Mouse (Mus musculus): ENCODE data around the gene Rfng. TPM values are rescaled to one million over a fixed set of nuclear protein-coding genes. Genes with fewer than 3 reads are reported as not detected.
A peak's percentile ranks its signal among the peaks of the same experiment; 100 is the strongest.

Gene Rfng
- polyA plus RNA-seq, 1 experiment: 98.9 TPM

GRCm38 (mm10) chr11:120760236-120760635 is 23.8 kb downstream of the Rfng start:
- H3K4me1 ChIP-seq (ENCODE audit: control insufficient read depth, insufficient read depth, low read length): no peaks in the 10 kb centered on the region
- no peak overlapping the region for H3K4me3 ChIP-seq (ENCODE audit: insufficient read depth, low read length)
- TF ChIP-seq CTCF (IDR thresholded peaks at IDR 0.05; ENCODE audit: extremely low read depth, insufficient read depth, low read length): no peak
- TF ChIP-seq POLR2A (IDR thresholded peaks at IDR 0.05; ENCODE audit: extremely low read depth, insufficient read depth, low read length): no peak
- no peak overlapping the region for H3K27ac ChIP-seq (ENCODE audit: insufficient read depth, low read length)

GRCm38 (mm10) chr11:120751606-120752005 is 32.4 kb downstream of the Rfng start:
- Histone ChIP-seq H3K4me1 (ENCODE audit: control insufficient read depth, insufficient read depth, low read length) (no peaks in the 10 kb centered on the region), H3K27ac (ENCODE audit: insufficient read depth, low read length) (no peak overlapping the region), H3K4me3 (ENCODE audit: insufficient read depth, low read length) (no peak overlapping the region)
- TF ChIP-seq POLR2A (IDR thresholded peaks at IDR 0.05; ENCODE audit: extremely low read depth, insufficient read depth, low read length): no peak
- no peak for TF ChIP-seq CTCF (IDR thresholded peaks at IDR 0.05; ENCODE audit: extremely low read depth, insufficient read depth, low read length)

GRCm38 (mm10) chr11:120749430-120749829 is 34.6 kb downstream of the Rfng start:
- TF ChIP-seq POLR2A (IDR thresholded peaks at IDR 0.05; ENCODE audit: extremely low read depth, insufficient read depth, low read length): no peak
- peak; percentile 26; the same call in 1 of the 2 replicates for TF ChIP-seq CTCF (IDR thresholded peaks at IDR 0.05; ENCODE audit: extremely low read depth, insufficient read depth, low read length)
- H3K4me1 ChIP-seq (ENCODE audit: control insufficient read depth, insufficient read depth, low read length): no peaks in the 10 kb centered on the region
- H3K27ac ChIP-seq (ENCODE audit: insufficient read depth, low read length): no peak overlapping the region
- H3K4me3 ChIP-seq (ENCODE audit: insufficient read depth, low read length): no peak overlapping the region

GRCm38 (mm10) chr11:120747974-120748373 is 36.0 kb downstream of the Rfng start:
- Histone ChIP-seq H3K4me1 (ENCODE audit: control insufficient read depth, insufficient read depth, low read length) (no peaks in the 10 kb centered on the region), H3K27ac (ENCODE audit: insufficient read depth, low read length) (no peak overlapping the region), H3K4me3 (ENCODE audit: insufficient read depth, low read length) (no peak overlapping the region)
- TF ChIP-seq CTCF (IDR thresholded peaks at IDR 0.05; ENCODE audit: extremely low read depth, insufficient read depth, low read length) (no peak), POLR2A (IDR thresholded peaks at IDR 0.05; ENCODE audit: extremely low read depth, insufficient read depth, low read length) (no peak)

- TF ChIP-seq CTCF (IDR thresholded peaks at IDR 0.05; ENCODE audit: extremely low read depth, insufficient read depth, low read length) (no peak), POLR2A (IDR thresholded peaks at IDR 0.05; ENCODE audit: extremely low read depth, insufficient read depth, low read length) (no peak)
Observed at GRCm38 (mm10) chr11:120744121-120744701, 39.8 kb downstream of the Rfng start.

GRCm38 (mm10) chr11:120740981-120741380 is 43.0 kb downstream of the Rfng start:
- TF ChIP-seq CTCF (IDR thresholded peaks at IDR 0.05; ENCODE audit: extremely low read depth, insufficient read depth, low read length) (no peak), POLR2A (IDR thresholded peaks at IDR 0.05; ENCODE audit: extremely low read depth, insufficient read depth, low read length) (no peak)
- Histone ChIP-seq H3K4me3 (ENCODE audit: insufficient read depth, low read length) (no peak overlapping the region), H3K27ac (ENCODE audit: insufficient read depth, low read length) (no peak overlapping the region), H3K4me1 (ENCODE audit: control insufficient read depth, insufficient read depth, low read length) (no peaks in the 10 kb centered on the region)

More at GRCm38 (mm10) chr11:120744121-120744701, 39.8 kb downstream of the Rfng start:
- H3K4me1 ChIP-seq (ENCODE audit: control insufficient read depth, insufficient read depth, low read length): no peaks in the 10 kb centered on the region
- H3K27ac ChIP-seq (ENCODE audit: insufficient read depth, low read length): no peak overlapping the region
- no peak overlapping the region for H3K4me3 ChIP-seq (ENCODE audit: insufficient read depth, low read length)

- H3K4me1 ChIP-seq (ENCODE audit: control insufficient read depth, insufficient read depth, low read length): no peaks in the 10 kb centered on the region
- H3K27ac ChIP-seq (ENCODE audit: insufficient read depth, low read length): no peak overlapping the region
- H3K4me3 ChIP-seq (ENCODE audit: insufficient read depth, low read length): no peak overlapping the region
- TF ChIP-seq POLR2A (IDR thresholded peaks at IDR 0.05; ENCODE audit: extremely low read depth, insufficient read depth, low read length): no peak
Observed at GRCm38 (mm10) chr11:120736424-120736823, 47.6 kb downstream of the Rfng start.

- no peak overlapping the region for H3K27ac ChIP-seq (ENCODE audit: insufficient read depth, low read length)
- H3K4me3 ChIP-seq (ENCODE audit: insufficient read depth, low read length): no peak overlapping the region
- no peak for TF ChIP-seq CTCF (IDR thresholded peaks at IDR 0.05; ENCODE audit: extremely low read depth, insufficient read depth, low read length)
- no peak for TF ChIP-seq POLR2A (IDR thresholded peaks at IDR 0.05; ENCODE audit: extremely low read depth, insufficient read depth, low read length)
- H3K4me1 ChIP-seq (ENCODE audit: control insufficient read depth, insufficient read depth, low read length): no peaks in the 10 kb centered on the region
Observed at GRCm38 (mm10) chr11:120733521-120733920, 50.5 kb downstream of the Rfng start.

GRCm38 (mm10) chr11:120731858-120732680 is 51.9 kb downstream of the Rfng start, which contains the start of gene Cbr2:
Gene Cbr2, minus strand, starts transcription at chr11:120732114.
- TF ChIP-seq CTCF (IDR thresholded peaks at IDR 0.05; ENCODE audit: extremely low read depth, insufficient read depth, low read length) (no peak), POLR2A (IDR thresholded peaks at IDR 0.05; ENCODE audit: extremely low read depth, insufficient read depth, low read length) (no peak)
- Histone ChIP-seq H3K4me3 (ENCODE audit: insufficient read depth, low read length) (no peak within 1 kb of the TSS), H3K27ac (ENCODE audit: insufficient read depth, low read length) (no peak within 1 kb of the TSS), H3K4me1 (ENCODE audit: control insufficient read depth, insufficient read depth, low read length) (no peaks in the 10 kb centered on the region)

- Histone ChIP-seq H3K4me1 (ENCODE audit: control insufficient read depth, insufficient read depth, low read length) (no peaks in the 10 kb centered on the region), H3K27ac (ENCODE audit: insufficient read depth, low read length) (no peak overlapping the region)
Observed at GRCm38 (mm10) chr11:120731395-120731794, 52.6 kb downstream of the Rfng start.

More at GRCm38 (mm10) chr11:120731395-120731794, 52.6 kb downstream of the Rfng start:
- TF ChIP-seq CTCF (IDR thresholded peaks at IDR 0.05; ENCODE audit: extremely low read depth, insufficient read depth, low read length): no peak
- no peak for TF ChIP-seq POLR2A (IDR thresholded peaks at IDR 0.05; ENCODE audit: extremely low read depth, insufficient read depth, low read length)
- no peak overlapping the region for H3K4me3 ChIP-seq (ENCODE audit: insufficient read depth, low read length)

Other genes with a start within 250 kb of the Rfng start
- 158 and 160 TPM in 2 replicates for gene Mcrip1, start 234.5 kb downstream of the Rfng start, polyA plus RNA-seq (2012; rRNA removed)
- not detected in 2 replicates for gene Ppp1r27, start 233.1 kb downstream of the Rfng start, polyA plus RNA-seq (2012; rRNA removed)
- gene P4hb, start 211.0 kb downstream of the Rfng start, polyA plus RNA-seq (2012; rRNA removed): 88.9 and 91.2 TPM in 2 replicates
- 416 and 442 TPM in 2 replicates for gene Arhgdia, start 202.6 kb downstream of the Rfng start, polyA plus RNA-seq (2012; rRNA removed)
- 42.1 and 46.9 TPM in 2 replicates for gene Alyref, start 185.8 kb downstream of the Rfng start, polyA plus RNA-seq (2012; rRNA removed)
- gene Anapc11, start 185.8 kb downstream of the Rfng start, polyA plus RNA-seq (2012; rRNA removed): 148 and 161 TPM in 2 replicates
- 0.58 and 1.1 TPM in 2 replicates for gene Npb, start 175.7 kb downstream of the Rfng start, polyA plus RNA-seq (2012; rRNA removed)
- 281 and 289 TPM in 2 replicates for gene Pcyt2, start 166.3 kb downstream of the Rfng start, polyA plus RNA-seq (2012; rRNA removed)
- 98.2 and 105 TPM in 2 replicates for gene Sirt7, start 159.0 kb downstream of the Rfng start, polyA plus RNA-seq (2012; rRNA removed)
- 83.7 and 83.9 TPM in 2 replicates for gene Mafg, start 150.6 kb downstream of the Rfng start, polyA plus RNA-seq (2012; rRNA removed)
- gene Pycr1, start 140.4 kb downstream of the Rfng start, polyA plus RNA-seq (2012; rRNA removed): 2.2 and 3.6 TPM in 2 replicates
- gene Myadml2, start 136.0 kb downstream of the Rfng start, polyA plus RNA-seq (2012; rRNA removed): 3.4 and 3.6 TPM in 2 replicates
- gene Notum, start 123.0 kb downstream of the Rfng start, polyA plus RNA-seq (2012; rRNA removed): 6.8 and 7.1 TPM in 2 replicates
- 46.2 and 46.8 TPM in 2 replicates for gene Aspscr1, start 111.2 kb downstream of the Rfng start, polyA plus RNA-seq (2012; rRNA removed)
- gene Cenpx, start 70.5 kb downstream of the Rfng start, polyA plus RNA-seq (2012; rRNA removed): 36.2 and 40.2 TPM in 2 replicates
- 114 and 137 TPM in 2 replicates for gene Lrrc45, start 70.3 kb downstream of the Rfng start, polyA plus RNA-seq (2012; rRNA removed)
- gene Rac3, start 62.7 kb downstream of the Rfng start, polyA plus RNA-seq (2012; rRNA removed): 60.4 and 72.2 TPM in 2 replicates
- 20.5 and 21.3 TPM in 2 replicates for gene Dcxr, start 56.9 kb downstream of the Rfng start, polyA plus RNA-seq (2012; rRNA removed)
- gene Cbr2, start 52.1 kb downstream of the Rfng start, polyA plus RNA-seq (2012; rRNA removed): 4.6 and 4.9 TPM in 2 replicates
- gene Hmga1b, start 21.4 kb downstream of the Rfng start, polyA plus RNA-seq (2012; rRNA removed): 1.4 and 2.8 TPM in 2 replicates
- gene Gps1, start 65 bp upstream of the Rfng start, polyA plus RNA-seq (2012; rRNA removed): 223 and 224 TPM in 2 replicates
- 49.8 and 51.3 TPM in 2 replicates for gene Dus1l, start 12.2 kb upstream of the Rfng start, polyA plus RNA-seq (2012; rRNA removed)
- 219 and 242 TPM in 2 replicates for gene Fasn, start 40.3 kb upstream of the Rfng start, polyA plus RNA-seq (2012; rRNA removed)
- gene Ccdc57, start 148.7 kb upstream of the Rfng start, polyA plus RNA-seq (2012; rRNA removed): 11.0 and 13.1 TPM in 2 replicates
- gene Slc16a3, start 164.3 kb upstream of the Rfng start, polyA plus RNA-seq (2012; rRNA removed): 6.1 and 7.1 TPM in 2 replicates
- 108 and 110 TPM in 2 replicates for gene Csnk1d, start 207.1 kb upstream of the Rfng start, polyA plus RNA-seq (2012; rRNA removed)